Mouse (Mus musculus) retina, adult 2 months (tissue): ENCODE results near the gene Hinfp.

ENCODE experiments used
- DNase-seq: peaks from one replicate; pipeline ENCODE4 v3.0.0-alpha.2; 2012; ENCODE audit warnings: low read depth, low spot score

The Hinfp gene

DNA sequence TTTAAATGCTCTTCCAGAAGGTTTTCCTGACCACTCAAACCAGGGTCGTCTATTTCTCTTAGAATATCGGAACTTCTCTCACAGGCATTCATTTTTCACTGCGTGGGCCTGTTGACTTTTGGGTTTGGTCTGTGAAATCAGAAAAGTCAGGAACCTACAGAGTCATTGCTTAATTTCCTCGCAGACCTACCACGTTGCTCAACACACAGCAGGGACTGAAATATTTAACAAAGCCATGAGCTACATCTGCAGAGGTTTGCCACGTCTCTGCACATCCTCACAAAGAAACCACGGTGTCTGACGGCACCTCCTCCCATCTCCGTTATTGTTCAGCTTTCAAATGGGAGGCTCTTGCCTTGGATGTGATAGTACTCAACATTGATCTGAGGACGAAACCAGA lies 46.5 kb downstream of the Hinfp start:
- no peak for DNase-seq

DNA sequence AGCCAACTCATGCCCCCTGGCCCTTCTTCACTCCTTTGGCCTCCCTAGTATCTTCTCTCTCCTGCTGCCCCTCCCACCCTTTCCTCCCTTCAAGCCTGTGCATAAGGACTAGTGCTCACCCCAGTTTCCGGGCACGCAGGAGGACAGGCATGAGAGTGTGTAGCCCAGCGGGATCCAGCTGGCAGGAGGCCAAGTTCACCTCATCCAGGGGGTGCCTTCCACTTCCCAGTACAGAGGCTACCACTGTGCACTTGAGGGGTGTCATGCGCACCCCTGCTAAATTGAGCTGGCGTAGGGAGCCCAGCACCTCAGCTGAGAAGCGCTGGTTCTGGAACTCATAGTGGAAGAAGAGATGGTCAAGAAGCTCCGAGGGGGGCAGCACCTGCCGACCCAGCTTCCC lies 49.3 kb downstream of the Hinfp start:
- no peak for DNase-seq

DNA sequence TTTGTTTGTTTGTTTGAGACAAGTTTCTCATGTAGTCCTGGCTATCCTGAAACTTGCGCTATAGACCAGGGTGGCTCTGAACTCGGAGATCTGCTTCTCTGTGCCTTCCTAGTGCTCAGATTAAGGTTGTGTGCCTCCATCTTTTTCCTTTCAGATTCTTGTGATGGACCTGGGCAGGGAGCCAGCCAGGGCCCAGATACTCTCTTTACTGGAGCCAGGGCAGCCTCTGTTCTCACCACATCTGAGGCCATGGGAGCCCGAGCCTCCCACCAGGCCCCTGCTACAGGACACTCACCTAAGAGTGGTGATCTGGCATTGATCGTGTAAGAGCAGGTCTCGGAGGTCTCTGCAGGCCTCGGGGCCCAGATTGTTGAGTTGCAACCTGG lies 50.3 kb downstream of the Hinfp start:
- no peak for DNase-seq

DNA sequence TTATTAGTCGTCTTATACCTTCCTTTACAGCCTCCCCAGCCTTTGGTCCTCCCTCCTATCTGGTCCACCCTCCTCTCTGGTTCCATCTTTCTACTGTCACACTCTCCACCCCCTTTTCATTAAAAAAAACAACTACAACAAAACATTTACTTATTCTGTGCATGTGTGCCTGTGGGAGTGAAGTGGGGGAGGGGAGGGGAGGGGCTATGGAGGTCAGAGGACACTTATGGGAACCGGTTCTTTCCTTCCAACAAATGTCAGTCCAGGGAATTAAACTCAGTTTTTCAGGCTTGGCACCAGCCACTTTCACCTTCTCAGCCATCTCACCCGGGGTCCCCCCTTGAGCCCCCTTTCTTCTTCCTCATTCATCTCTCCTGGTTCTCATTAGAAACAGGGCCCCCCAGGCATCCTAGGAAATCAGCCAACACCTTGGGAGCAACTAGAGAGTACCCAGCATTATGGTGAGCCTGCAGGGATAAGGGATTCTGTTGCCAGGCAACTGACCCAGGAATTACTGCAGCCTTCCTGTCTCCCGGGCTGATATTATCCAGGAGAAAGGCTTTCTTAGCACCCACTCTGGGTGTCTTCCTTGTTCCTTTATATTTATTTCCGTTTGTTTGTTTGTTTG lies 50.8 kb downstream of the Hinfp start:
- DNase-seq: no peak

DNA sequence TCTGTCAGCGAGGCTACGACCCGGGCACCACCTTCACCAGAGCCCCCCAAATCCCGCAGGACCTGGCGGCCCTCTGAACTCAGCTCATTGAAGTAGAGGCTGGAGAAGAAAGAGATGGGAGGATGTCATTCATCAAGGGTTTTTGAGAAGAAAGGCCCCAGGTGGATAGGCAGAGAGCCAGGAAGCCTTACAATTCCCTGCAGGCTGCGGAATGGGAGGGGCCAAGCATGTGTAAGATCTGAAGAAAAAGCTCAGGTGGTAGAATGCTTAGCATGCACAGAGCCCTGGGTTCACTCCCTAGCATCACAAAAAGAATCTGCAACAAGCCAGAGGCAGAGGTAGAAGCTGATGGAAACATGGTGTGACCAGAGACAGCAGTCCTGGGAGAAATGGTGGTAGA lies 52.0 kb downstream of the Hinfp start:
- no peak for DNase-seq

DNA sequence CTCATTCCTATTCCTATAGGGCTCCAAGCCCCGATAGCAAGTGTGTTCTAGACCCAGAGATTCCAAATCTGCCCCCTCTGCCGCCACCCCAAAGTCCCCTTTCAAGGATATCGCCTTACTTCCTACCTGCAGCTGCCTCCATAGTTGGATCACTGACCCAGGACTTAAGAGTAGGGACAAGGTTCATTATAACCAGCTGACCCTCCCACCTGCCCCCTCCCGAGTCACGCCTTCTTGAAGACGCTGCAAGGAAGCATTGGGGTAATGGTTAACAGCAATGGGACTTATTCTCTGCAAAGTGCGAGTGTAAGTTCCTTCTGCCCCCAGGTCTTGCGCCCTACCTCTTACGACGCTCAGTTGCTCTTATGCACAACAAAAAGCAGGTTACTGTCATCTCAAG lies 54.2 kb downstream of the Hinfp start, which contains the start of gene Pdzd3:
TSS of gene Pdzd3 (minus strand) at position 158 of the 400 bp plus-strand sequence.
- DNase-seq: no peak

DNA sequence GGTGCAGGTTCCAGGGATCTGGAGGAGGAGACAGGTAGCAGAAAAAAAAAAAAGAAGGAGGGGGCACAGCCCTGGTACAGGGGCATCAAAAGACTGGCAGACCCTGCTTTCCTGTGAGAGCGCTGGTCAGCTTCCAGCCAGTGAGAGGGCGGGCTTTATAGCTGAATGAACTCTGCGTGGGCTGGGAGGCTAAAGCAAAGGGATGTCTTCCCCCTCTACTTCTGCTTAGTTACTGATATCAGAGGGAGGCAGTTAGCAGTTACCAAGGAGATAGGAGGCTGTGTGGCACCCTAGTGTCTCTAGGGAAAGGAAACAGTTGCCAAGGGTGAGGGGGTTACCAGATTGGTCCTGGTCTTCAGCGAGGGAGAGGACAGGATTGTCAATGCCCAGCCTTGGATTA lies 55.0 kb downstream of the Hinfp start:
- DNase-seq: no peak

DNA sequence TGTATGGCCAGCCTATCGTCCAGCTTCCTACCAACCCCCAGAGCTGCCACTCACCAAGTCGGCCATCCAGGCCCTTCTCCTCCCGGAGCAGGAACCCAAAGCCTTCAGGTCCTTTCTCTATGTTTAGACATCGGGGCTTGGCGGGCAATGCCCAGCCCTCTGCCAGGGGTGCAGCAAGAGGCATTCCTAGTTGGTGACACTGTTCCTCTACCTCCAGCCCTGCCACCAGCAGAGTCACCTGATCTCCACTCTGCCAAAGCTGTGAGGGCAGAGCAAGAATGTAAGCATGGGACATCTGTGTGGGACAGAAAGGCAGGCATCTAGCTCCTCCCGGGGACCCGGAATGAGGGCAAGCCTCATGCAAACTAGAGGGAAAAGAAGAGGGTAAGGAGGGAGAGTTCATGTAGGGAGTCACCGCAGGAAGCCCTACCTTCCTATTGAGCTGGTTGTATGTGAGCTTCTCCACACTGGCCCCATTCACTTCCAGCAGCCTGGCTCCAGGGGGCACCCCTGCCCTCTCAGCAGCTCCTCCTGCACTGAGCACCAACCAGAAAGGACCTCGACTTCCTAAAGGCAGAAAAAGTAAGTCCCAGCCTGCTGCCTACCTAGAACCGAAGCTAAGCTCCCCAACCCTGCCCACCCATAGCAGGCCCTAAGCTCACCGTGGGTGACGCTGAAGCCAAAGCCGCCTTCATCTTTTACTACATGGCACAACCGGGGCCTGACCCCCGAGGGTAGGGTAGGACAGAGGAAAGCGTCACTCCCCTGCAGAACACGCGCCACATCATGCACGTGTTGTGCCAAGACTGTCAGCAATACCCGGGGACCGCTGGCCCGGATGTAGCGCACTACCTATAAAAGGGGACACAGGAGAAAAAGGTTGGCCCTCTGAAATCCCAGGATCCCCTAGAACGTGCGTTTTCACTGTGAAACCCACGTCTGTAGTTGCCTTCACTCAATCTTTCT lies 56.0 kb downstream of the Hinfp start:
- no peak for DNase-seq

DNA sequence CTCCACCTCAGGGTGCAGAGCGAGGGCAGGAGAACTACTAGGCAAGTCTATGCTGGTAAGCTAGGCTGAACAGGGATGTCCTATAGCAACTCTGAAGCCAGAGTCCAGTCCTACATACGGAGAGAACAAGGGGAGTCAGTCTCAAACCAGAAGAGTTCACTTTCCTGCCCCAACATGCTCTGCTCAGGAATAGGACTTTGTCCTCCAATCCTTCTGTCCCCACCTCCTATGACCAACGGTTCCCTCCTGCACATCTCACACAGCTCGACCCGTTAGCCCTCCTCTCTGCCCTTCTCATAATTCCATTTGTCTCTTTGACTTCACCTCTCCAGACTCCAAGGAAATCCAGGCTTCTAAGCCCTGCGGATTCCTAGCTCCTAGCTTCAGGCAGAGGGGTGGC lies 57.6 kb downstream of the Hinfp start:
- DNase-seq: no peak

DNA sequence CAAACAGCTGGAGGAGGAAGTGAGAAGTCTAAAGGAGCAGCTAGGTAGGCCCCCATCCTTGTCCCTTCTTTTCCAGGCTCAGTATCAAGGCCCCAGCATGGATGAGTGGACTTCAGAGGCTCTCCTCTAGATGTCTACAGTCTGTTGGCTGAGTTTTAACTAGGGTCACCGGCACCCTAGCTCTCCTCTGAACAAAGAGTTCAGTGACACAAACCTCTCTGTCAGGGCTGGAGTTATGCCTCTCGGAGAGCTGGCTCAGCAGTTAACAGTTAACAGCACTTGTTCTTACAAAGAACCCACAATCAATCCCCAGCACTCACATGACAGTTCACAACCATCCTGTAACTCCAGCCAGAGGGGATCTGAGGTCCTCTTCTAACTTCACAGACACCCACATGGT lies 61.9 kb downstream of the Hinfp start:
- no peak for DNase-seq
